Mouse (Mus musculus) forebrain, embryonic 13.5 days (tissue): ENCODE measurements around the gene Ptges. TPM values are rescaled to one million over a fixed set of nuclear protein-coding genes. Genes with fewer than 3 reads are reported as not detected.

Experiments used
- polyA plus RNA-seq: library from polyadenylated mRNA; unstranded; fragments of >200 nt; fragmentation: Nextera tagmentation; extraction: Ambion mirVana; gene quantifications from 2 replicates; pipeline ENCODE4 v1.2.1, GENCODE M21; 2015

Gene Ptges
- polyA plus RNA-seq, 1 experiment from 2014 or later: 2.1 TPM

Other genes starting within 250 kb of the Ptges start
- gene 1700001O22Rik, start 126.2 kb downstream of the Ptges start, polyA plus RNA-seq: 3.8 and 4.5 TPM in 2 replicates
- 120 and 127 TPM in 2 replicates for gene Ntmt1, start 122.0 kb downstream of the Ptges start, polyA plus RNA-seq
- gene Asb6, start 99.5 kb downstream of the Ptges start, polyA plus RNA-seq: 39.4 and 43.4 TPM in 2 replicates
- gene Prrx2, start 94.9 kb downstream of the Ptges start, polyA plus RNA-seq: 1.8 and 3.0 TPM in 2 replicates
- 23.3 and 26.4 TPM in 2 replicates for gene Tor1b, start 23.1 kb upstream of the Ptges start, polyA plus RNA-seq
- gene Tor1a, start 38.1 kb upstream of the Ptges start, polyA plus RNA-seq: 95.0 and 105 TPM in 2 replicates
- gene BC005624, start 52.3 kb upstream of the Ptges start, polyA plus RNA-seq: 75.7 and 81.0 TPM in 2 replicates
- gene Usp20, start 52.4 kb upstream of the Ptges start, polyA plus RNA-seq: 34.6 and 35.2 TPM in 2 replicates
- 12.5 and 12.7 TPM in 2 replicates for gene Fnbp1, start 212.1 kb upstream of the Ptges start, polyA plus RNA-seq
- gene Gpr107, start 222.5 kb upstream of the Ptges start, polyA plus RNA-seq: 28.6 and 34.3 TPM in 2 replicates